Mouse (Mus musculus) spleen, adult 2 months (tissue): ENCODE measurements at regions not wholly inside any gene's neighbourhood (a gene's known extent, or its start where the extent isn't known, plus 50 kb on each side); places are given as distances from the start of the nearest gene placed in this dataset.

Experiments
- DNase-seq, 2 experiments: peaks; one replicate each; pipeline versions ENCODE4 v3.0.0 to v3.0.0-alpha.2; 2012 to 2021; ENCODE audit warnings: low spot score in 2 of 2, low read depth in 1 of 2
- H3K27ac ChIP-seq: fragments of 200-500 bp; 2 replicates; pipeline ENCODE4 v1.5.1; 2012; ENCODE audit warnings: low read length, inconsistent platforms; ENCODE audit not compliant: insufficient read depth
- H3K27me3 ChIP-seq: fragments of 200-500 bp; 2 replicates; pipeline ENCODE4 v1.6.1; 2012; ENCODE audit warnings: mild to moderate bottlenecking, moderate library complexity, low read length, inconsistent platforms; ENCODE audit not compliant: control insufficient read depth, insufficient read depth
- H3K36me3 ChIP-seq: fragments of 200-500 bp; 2 replicates; pipeline ENCODE4 v1.6.1; 2012; ENCODE audit warnings: mild to moderate bottlenecking, low read length, inconsistent platforms; ENCODE audit not compliant: control insufficient read depth, insufficient read depth
- H3K4me1 ChIP-seq: fragments of 200-500 bp; 2 replicates; pipeline ENCODE4 v1.6.1; 2011; ENCODE audit warnings: inconsistent platforms; ENCODE audit not compliant: control insufficient read depth, insufficient read depth, insufficient read length
- H3K4me3 ChIP-seq: fragments of 200-500 bp; 2 replicates; pipeline ENCODE4 v1.5.1; 2011; ENCODE audit warnings: mild to moderate bottlenecking, inconsistent platforms; ENCODE audit not compliant: insufficient read depth, insufficient read length; ENCODE audit errors: extremely low read depth
- CTCF ChIP-seq: fragments of 200-500 bp; IDR thresholded peaks from 2 replicates; pipeline ENCODE4 v1.5.1; 2011; ENCODE audit warnings: mild to moderate bottlenecking, inconsistent platforms; ENCODE audit not compliant: insufficient read depth, insufficient read length, insufficient replicate concordance; ENCODE audit errors: extremely low read depth
- POLR2A ChIP-seq: fragments of 200-500 bp; IDR thresholded peaks from 2 replicates; pipeline ENCODE4 v1.6.1; 2011; ENCODE audit warnings: low read depth, low read length, inconsistent platforms
- WGBS: fragments of 180-500 bp; shearing (Covaris S2); methylation state at CpG from one replicate; pipeline ENCODE4 v1.1.7; 2018; 5-methylcytosine and 5-hydroxymethylcytosine counted together

- no peak for DNase-seq
- Histone ChIP-seq H3K27me3 (peaks cover 11% of the 10 kb centered on the region), H3K4me3 (no peak overlapping the region), H3K36me3 (no peaks in the 10 kb centered on the region), H3K27ac (no peak overlapping the region), H3K4me1 (peaks cover 2% of the 10 kb centered on the region; the same call in 1 of the 2 replicates)
- TF ChIP-seq POLR2A (no peak), CTCF (no peak)
- 23% methylated on average over 6 of the region's 6 CpGs for WGBS
These were observed 72.6 kb downstream of the Sox4 start for GRCm38 (mm10) chr13:28880888-28881287.

GRCm38 (mm10) chr13:28878692-28879091 lies 74.8 kb downstream of the Sox4 start:
- H3K4me3 ChIP-seq, result no peak overlapping the region
- DNase-seq, result no peak
- no peaks in the 10 kb centered on the region for H3K36me3 ChIP-seq
- TF ChIP-seq POLR2A, result no peak
- TF ChIP-seq CTCF, result no peak
- no peak overlapping the region for H3K27ac ChIP-seq
- WGBS, result 62% methylated on average over 3 of the region's 3 CpGs
- no peaks in the 10 kb centered on the region for H3K27me3 ChIP-seq
- H3K4me1 ChIP-seq, result no peaks in the 10 kb centered on the region

- 54% methylated on average over 4 of the region's 4 CpGs for WGBS
- Histone ChIP-seq H3K27ac (no peak overlapping the region), H3K4me1 (no peaks in the 10 kb centered on the region), H3K36me3 (no peaks in the 10 kb centered on the region), H3K4me3 (no peak overlapping the region), H3K27me3 (no peaks in the 10 kb centered on the region)
- TF ChIP-seq POLR2A, result no peak
- no peak for TF ChIP-seq CTCF
- DNase-seq, result no peak
These were observed 76.7 kb downstream of the Sox4 start for GRCm38 (mm10) chr13:28876771-28877170.

- no peaks in the 10 kb centered on the region; the same call in 1 of the 2 replicates for H3K4me1 ChIP-seq
- TF ChIP-seq POLR2A (no peak), CTCF (no peak)
- no peaks in the 10 kb centered on the region for H3K36me3 ChIP-seq
- H3K27ac ChIP-seq, result no peak overlapping the region
- H3K27me3 ChIP-seq, result no peaks in the 10 kb centered on the region
- DNase-seq, result no peak
- H3K4me3 ChIP-seq, result no peak overlapping the region
- 91% methylated on average over 4 of the region's 4 CpGs for WGBS
These were observed 82.8 kb downstream of the Sox4 start for GRCm38 (mm10) chr13:28870681-28871080.

GRCm38 (mm10) chr13:28867210-28867609 lies 86.3 kb downstream of the Sox4 start:
- Histone ChIP-seq H3K4me3 (no peak overlapping the region), H3K27ac (no peak overlapping the region), H3K4me1 (no peaks in the 10 kb centered on the region; the same call in 1 of the 2 replicates), H3K27me3 (no peaks in the 10 kb centered on the region), H3K36me3 (no peaks in the 10 kb centered on the region)
- WGBS, result 78% methylated on average over 5 of the region's 5 CpGs
- TF ChIP-seq POLR2A, result no peak
- no peak for TF ChIP-seq CTCF
- DNase-seq, result no peak

- WGBS, result 86% methylated on average over 3 of the region's 3 CpGs
These were observed 86.8 kb downstream of the Sox4 start for GRCm38 (mm10) chr13:28866686-28867085.

GRCm38 (mm10) chr13:28860601-28861000 lies 92.9 kb downstream of the Sox4 start:
- Histone ChIP-seq H3K36me3 (no peaks in the 10 kb centered on the region), H3K27ac (no peak overlapping the region)
- WGBS, result 64% methylated on average over 2 of the region's 2 CpGs

More at GRCm38 (mm10) chr13:28866686-28867085, 86.8 kb downstream of the Sox4 start:
- TF ChIP-seq CTCF (no peak), POLR2A (no peak)
- no peaks in the 10 kb centered on the region for H3K36me3 ChIP-seq
- DNase-seq, result no peak
- H3K4me1 ChIP-seq, result no peaks in the 10 kb centered on the region; the same call in 1 of the 2 replicates
- no peak overlapping the region for H3K27ac ChIP-seq
- H3K27me3 ChIP-seq, result no peaks in the 10 kb centered on the region
- no peak overlapping the region for H3K4me3 ChIP-seq

More at GRCm38 (mm10) chr13:28860601-28861000, 92.9 kb downstream of the Sox4 start:
- DNase-seq, result no peak
- H3K4me1 ChIP-seq, result 0 out of 2 replicates have a peak, but pooled peaks cover 3% of the 10 kb centered on the region
- no peaks in the 10 kb centered on the region for H3K27me3 ChIP-seq
- TF ChIP-seq POLR2A (no peak), CTCF (no peak)
- H3K4me3 ChIP-seq, result no peak overlapping the region
